Mouse (Mus musculus): Measurements from ENCODE around the gene Ccnb1ip1.
A peak's percentile ranks its signal among the peaks of the same experiment; 100 is the strongest.

The Ccnb1ip1 gene

DNA sequence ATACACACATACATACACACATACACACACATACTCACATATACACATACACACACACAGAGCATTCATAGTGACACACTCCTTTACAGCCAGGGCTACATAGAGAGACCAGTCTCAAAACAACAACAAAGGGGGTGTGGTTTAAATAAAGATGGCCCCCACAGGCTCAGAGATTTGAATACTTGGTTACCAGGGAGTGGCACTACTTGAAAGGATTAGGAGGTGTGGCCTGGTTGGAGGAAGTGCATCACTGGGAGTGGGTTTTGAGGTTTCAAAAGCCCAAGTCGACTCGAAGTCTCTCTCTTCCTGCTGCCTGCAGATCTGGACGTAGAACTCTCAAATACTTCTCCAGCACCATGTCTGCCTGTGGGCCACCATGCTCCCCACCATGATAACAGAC is 25.4 kb downstream of the Ccnb1ip1 start:
- DNase-seq: no peak

DNA sequence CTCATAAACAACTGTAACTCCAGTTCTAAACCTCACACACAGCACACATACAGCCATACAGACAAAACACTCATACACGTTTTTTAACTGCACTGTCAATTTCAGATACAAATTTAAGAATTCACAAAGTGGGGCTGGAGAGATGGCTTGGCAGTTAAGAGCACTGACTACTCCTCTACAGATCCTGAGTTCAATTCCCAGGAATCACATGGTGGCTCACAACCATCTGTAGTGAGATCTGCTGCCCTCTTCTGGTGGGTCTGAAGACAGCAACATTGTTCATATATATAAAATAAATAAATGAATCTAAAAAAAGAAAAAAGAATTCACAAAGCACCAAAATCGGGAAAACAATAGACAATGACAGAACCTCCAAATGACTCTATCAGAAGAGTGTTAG is 36.2 kb downstream of the Ccnb1ip1 start:
- peak; percentile 18 to 27 for DNase-seq

DNA sequence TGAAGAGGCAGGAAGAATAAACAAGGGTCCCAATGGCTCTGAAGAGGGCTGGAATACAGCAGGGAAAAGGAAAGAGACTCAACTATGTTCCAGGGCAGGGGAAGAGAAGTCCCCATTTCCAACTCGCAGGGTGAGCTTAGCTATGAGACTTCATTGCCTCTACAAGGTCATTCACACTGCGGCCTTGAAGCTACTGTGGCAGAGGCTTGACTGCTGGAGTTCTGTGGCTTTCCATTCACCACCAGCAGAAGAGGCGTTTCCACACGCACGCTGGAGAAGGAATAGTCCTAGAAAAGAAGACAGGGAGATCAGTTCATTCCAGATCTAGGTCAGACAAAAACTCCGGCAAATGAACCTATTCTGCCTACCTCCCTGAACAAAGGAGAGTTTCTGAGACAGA is 41.8 kb downstream of the Ccnb1ip1 start:
- no peak for DNase-seq

DNA sequence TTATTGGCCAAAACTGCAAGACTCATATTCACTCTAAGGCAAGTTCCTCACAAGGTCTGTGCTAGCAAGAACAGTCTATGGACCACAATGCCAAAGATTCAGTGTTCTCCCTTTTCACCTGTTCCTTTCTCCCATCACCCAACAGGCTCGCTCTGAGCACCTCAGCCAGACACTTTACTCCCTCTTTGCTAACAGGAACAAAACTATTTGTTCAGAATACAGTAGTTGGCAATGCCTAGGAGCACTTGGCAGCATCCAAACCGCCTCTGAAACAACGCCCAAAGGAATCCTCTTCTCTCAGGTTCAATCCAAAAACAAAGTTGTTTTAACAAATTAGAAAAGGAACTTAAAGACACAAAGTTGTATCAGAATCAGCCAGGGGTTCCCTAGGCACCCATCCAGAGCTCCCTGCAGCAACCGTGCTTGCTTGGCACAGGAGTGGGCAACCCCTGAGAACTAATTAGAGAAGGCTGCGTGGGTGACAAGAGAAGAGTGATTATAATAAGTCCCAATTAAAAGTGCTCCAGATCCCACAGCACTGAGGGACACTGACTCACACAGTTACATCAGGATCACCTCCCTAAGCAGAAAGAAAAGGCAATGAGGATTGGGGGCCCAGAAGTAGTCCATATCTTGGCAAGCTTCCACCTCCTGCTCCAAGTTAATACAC is 49.0 kb downstream of the Ccnb1ip1 start:
- no peak for DNase-seq

DNA sequence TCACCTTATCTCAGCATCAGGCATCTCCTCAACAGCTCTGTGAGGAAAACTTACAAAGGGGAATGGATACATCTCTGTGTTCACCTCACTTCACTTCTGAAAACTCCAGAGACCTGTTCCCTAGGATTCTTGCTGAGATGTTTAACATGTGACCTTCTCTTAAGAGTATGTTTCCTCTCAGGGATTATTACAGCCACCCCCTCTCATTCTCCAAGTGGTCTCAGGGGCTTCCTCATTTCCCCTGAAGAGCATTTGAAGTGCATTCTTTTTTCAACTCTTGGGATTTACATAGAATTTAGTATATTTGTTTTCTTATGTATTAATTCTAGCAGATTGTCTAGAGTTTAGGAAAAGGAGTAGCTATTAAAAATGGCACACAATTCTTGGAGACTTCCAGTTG is 62.5 kb downstream of the Ccnb1ip1 start, which contains the start of gene Olfr749:
Gene Olfr749 (minus strand): TSS at position 101 of the 400 bp plus-strand sequence.
- DNase-seq: no peak

DNA sequence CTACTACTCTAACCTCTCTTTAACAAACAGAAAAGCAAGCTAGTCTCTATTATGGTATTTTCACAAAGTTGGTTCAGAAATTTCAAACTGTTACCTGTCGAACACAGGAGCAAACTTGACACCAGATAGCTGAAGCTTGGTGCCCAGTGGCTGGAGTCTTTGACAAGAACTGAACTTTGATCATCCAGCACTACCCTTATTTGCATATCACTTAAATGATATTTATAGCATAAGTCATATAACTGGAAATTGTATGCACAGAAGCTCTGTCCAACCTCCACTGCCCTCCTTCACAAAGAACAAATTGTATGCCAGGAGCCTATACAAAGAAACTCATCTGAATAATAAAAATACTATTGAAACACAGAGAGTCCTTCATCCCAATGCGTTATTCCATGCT is 65.9 kb downstream of the Ccnb1ip1 start:
- DNase-seq: no peak

DNA sequence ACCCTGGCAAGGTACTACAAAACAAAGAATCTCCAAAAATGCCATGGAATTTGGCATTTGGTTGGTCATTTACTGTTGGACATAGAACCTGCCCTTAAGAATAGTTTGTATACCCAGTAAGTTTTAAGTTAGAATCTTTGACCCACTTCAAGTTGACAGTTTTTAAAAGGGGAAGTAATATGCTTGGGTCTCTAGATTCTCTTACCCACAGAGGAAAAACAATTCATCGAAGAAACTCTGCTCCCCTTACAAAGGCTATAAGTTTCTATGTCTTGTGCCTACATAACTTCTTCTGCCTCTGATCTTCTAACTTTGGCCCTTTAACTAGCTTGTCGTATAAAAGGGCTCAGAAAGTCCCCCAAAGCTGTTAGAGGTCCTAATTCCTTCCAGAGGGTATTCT is 67.2 kb downstream of the Ccnb1ip1 start:
- no peak for DNase-seq

Data from cerebellum, postnatal 10 days (tissue).